Mouse (Mus musculus) megakaryocyte-erythroid progenitor cell, adult 5-6 weeks (primary cell): ENCODE results near the gene Bag5. TPM values are rescaled to one million over a fixed set of nuclear protein-coding genes. Genes with fewer than 3 reads are reported as not detected.
"Not testable (repeated sequence)": the region's sequence is repeated elsewhere in the genome, so short reads cannot be mapped to it uniquely, and the experiment has no call there.

ENCODE experiments used
- ATAC-seq: replicated peaks from 2 replicates; pipeline ENCODE4 v1.8.0; 2016; ENCODE audit warnings: mild to moderate bottlenecking, inconsistent platforms; ENCODE audit not compliant: severe bottlenecking, poor library complexity, low FRiP score, low TSS enrichment
- total RNA-seq, 2 experiments: library from RNA; stranded (forward) in 1 of 2; stranded (reverse) in 1 of 2; fragments of 200-1000, 215-1000 nt in 1 of 2; fragments of >200 nt in 1 of 2; fragmentation: Nextera tagmentation in 1 of 2; gene quantifications; 2 replicates each; pipeline ENCODE4 v1.2.3; 2014 to 2017

The Bag5 gene
- total RNA-seq, 2 experiments from 2014 or later, result 27.7 to 33.0 TPM

- no peak for ATAC-seq
Measured at GRCm38 (mm10) chr12:111738754-111739153, 25.7 kb upstream of the Bag5 start.

- ATAC-seq, result no peak
Measured at GRCm38 (mm10) chr12:111737370-111737769, 24.3 kb upstream of the Bag5 start.

- not testable (repeated sequence) for ATAC-seq
Measured at GRCm38 (mm10) chr12:111736676-111737075, 23.6 kb upstream of the Bag5 start.

- no peak for ATAC-seq
Measured at GRCm38 (mm10) chr12:111734912-111735311, 21.9 kb upstream of the Bag5 start.

GRCm38 (mm10) chr12:111732921-111733320, 19.9 kb upstream of the Bag5 start:
- ATAC-seq, result no peak; the same call in 1 of the 2 replicates

- peak; percentile 96 for ATAC-seq
Measured at GRCm38 (mm10) chr12:111731822-111732807, 19.1 kb upstream of the Bag5 start.

GRCm38 (mm10) chr12:111727956-111728355, 14.9 kb upstream of the Bag5 start:
- ATAC-seq, result no peak

GRCm38 (mm10) chr12:111726122-111726463, 13.0 kb upstream of the Bag5 start:
- no peak for ATAC-seq

- no peak for ATAC-seq
Measured at GRCm38 (mm10) chr12:111725338-111726121, 12.5 kb upstream of the Bag5 start.

GRCm38 (mm10) chr12:111724638-111725337, 11.7 kb upstream of the Bag5 start:
- no peak for ATAC-seq

GRCm38 (mm10) chr12:111722654-111723053, 9.6 kb upstream of the Bag5 start:
- 0 out of 2 replicates have a peak, but pooled peaks have one; percentile 39 for ATAC-seq

GRCm38 (mm10) chr12:111720222-111720621, 7.2 kb upstream of the Bag5 start:
- no peak for ATAC-seq

- ATAC-seq, result no peak
Measured at GRCm38 (mm10) chr12:111718656-111719055, 5.6 kb upstream of the Bag5 start.

- ATAC-seq, result no peak
Measured at GRCm38 (mm10) chr12:111716505-111716904, 3.4 kb upstream of the Bag5 start.

GRCm38 (mm10) chr12:111713880-111714279, 823 bp upstream of the Bag5 start:
- not testable (repeated sequence) for ATAC-seq

GRCm38 (mm10) chr12:111712476-111712875, 581 bp downstream of the Bag5 start:
- ATAC-seq, result no peak

- ATAC-seq, result no peak
Measured at GRCm38 (mm10) chr12:111710091-111710490, 3.0 kb downstream of the Bag5 start.

GRCm38 (mm10) chr12:111708181-111708580, 4.9 kb downstream of the Bag5 start:
- no peak for ATAC-seq

- no peak for ATAC-seq
Measured at GRCm38 (mm10) chr12:111705186-111705973, 7.7 kb downstream of the Bag5 start.
